Mouse (Mus musculus) embryonic facial prominence, embryonic 10.5 days (tissue): ENCODE measurements around the gene Aagab. TPM values are rescaled to one million over a fixed set of nuclear protein-coding genes. Genes with fewer than 3 reads are reported as not detected.
A peak's percentile ranks its signal among the peaks of the same experiment; 100 is the strongest.

Source experiments
- DNase-seq: peaks from one replicate; pipeline ENCODE4 v3.0.0-alpha.2; 2017; ENCODE audit warnings: low spot score
- H3K27ac ChIP-seq: fragments of 300-500 bp; sonication (generic); replicated peaks from 2 replicates; pipeline ENCODE4 v1.5.1; 2016; ENCODE audit warnings: mild to moderate bottlenecking
- H3K27me3 ChIP-seq: fragments of 300-500 bp; sonication (generic); replicated peaks from 2 replicates; pipeline ENCODE4 v1.6.1; 2016; ENCODE audit warnings: low read depth, mild to moderate bottlenecking; ENCODE audit not compliant: poor library complexity, severe bottlenecking
- H3K36me3 ChIP-seq: fragments of 300-500 bp; sonication (generic); replicated peaks from 2 replicates; pipeline ENCODE4 v1.6.1; 2016; ENCODE audit warnings: mild to moderate bottlenecking, moderate library complexity
- H3K4me1 ChIP-seq: fragments of 300-500 bp; sonication (generic); 2 replicates; pipeline ENCODE4 v1.6.1; 2016
- H3K4me3 ChIP-seq: fragments of 300-500 bp; sonication (generic); 2 replicates; pipeline ENCODE4 v1.5.1; 2016; ENCODE audit warnings: mild to moderate bottlenecking, moderate library complexity
- H3K9me3 ChIP-seq: fragments of 300-500 bp; sonication (generic); 2 replicates; pipeline ENCODE4 v1.6.1; 2016; ENCODE audit warnings: mild to moderate bottlenecking
- WGBS: fragments of 180-500 bp; shearing (Covaris S2); methylation state at CpG from one replicate; pipeline ENCODE4 v1.1.7; 2016; 5-methylcytosine and 5-hydroxymethylcytosine counted together
- polyA plus RNA-seq: library from polyadenylated mRNA; unstranded; fragments of >200 nt; fragmentation: Nextera tagmentation; extraction: Ambion mirVana; gene quantifications from 2 replicates; pipeline ENCODE4 v1.2.1, GENCODE M21; 2016

The Aagab gene
- polyA plus RNA-seq, 1 experiment from 2014 or later = 37.4 TPM

DNA sequence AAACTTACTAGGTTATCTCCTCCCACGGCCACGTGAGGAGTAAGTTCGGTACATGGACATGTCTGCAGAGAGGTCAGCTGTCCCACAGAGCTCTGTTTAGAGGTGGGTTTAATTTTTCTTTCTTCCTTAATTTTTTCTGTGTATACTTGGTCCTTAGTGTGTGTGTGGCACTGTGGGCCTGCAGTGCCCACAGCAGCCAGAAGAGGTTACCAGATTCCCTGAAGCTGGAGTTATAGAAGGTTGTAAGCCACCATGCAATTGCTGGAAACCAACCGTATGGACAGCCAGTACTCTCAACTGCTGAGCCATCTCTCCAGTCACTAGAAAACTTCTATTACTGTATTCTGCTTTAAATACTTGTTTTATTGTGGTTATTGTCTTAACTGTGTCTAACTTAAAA lies 29.6 kb downstream of the Aagab start:
- H3K4me3 ChIP-seq = no peak overlapping the region
- 94% methylated on average over 4 of the region's 4 CpGs for WGBS
- peaks cover 59% of the 10 kb centered on the region for H3K36me3 ChIP-seq
- no peak overlapping the region for H3K27ac ChIP-seq
- H3K27me3 ChIP-seq = no peaks in the 10 kb centered on the region
- H3K4me1 ChIP-seq = peaks cover 9% of the 10 kb centered on the region; the same call in 1 of the 2 replicates
- DNase-seq = no peak
- no peaks in the 10 kb centered on the region for H3K9me3 ChIP-seq

- Histone ChIP-seq H3K9me3 (no peaks in the 10 kb centered on the region), H3K4me3 (no peak overlapping the region), H3K27ac (no peak overlapping the region), H3K36me3 (peaks cover 59% of the 10 kb centered on the region), H3K27me3 (no peaks in the 10 kb centered on the region), H3K4me1 (peaks cover 9% of the 10 kb centered on the region; the same call in 1 of the 2 replicates)
- WGBS = 66% methylated on average over 11 of the region's 11 CpGs
- DNase-seq = no peak
These were observed 30.5 kb downstream of the Aagab start for GRCm38 (mm10) chr9:63632924-63633323.

DNA sequence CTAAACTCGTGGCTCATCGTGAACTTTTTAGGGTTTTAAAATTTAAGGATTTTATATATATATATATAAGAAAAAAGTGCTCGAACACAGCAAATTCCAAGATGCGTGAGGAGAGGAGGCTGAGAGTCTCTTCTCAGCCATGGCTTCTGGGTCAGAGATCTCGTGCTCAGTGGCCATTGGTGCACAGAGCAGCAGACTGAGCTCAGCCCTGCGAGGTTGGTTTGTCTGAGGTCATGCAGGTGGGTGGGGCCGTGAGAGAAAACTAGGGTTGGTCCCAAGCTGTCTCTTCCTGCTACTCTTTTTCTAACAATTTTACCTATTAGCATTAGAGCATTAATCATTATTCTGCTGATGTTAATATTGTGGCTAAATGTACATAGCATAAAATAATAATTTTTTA lies 30.9 kb downstream of the Aagab start:
- no peaks in the 10 kb centered on the region for H3K9me3 ChIP-seq
- DNase-seq = no peak
- WGBS = 78% methylated on average over 7 of the region's 7 CpGs
- peaks cover 59% of the 10 kb centered on the region for H3K36me3 ChIP-seq
- no peaks in the 10 kb centered on the region for H3K27me3 ChIP-seq
- no peak overlapping the region for H3K4me3 ChIP-seq
- H3K4me1 ChIP-seq = peaks cover 9% of the 10 kb centered on the region; the same call in 1 of the 2 replicates
- no peak overlapping the region for H3K27ac ChIP-seq

DNA sequence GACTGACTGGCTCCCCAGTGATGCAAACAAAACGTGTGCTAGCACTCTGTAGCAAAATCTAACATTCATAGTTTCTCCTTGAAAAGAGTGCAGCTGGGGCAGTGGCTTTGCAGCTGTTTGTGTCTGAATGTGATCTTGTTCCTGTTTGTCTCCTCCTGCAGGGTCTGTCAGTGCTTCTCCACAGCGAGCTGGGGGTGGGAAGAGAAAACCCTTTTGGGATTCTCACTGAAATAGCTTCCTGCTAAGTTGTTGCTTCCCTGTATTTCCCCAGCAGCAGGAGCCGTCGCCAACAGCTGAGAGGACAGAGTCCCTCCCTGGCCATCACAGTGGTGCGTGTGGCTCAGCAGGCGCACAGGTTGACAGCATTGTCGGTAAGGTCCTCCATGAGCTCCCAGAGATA lies 33.7 kb downstream of the Aagab start:
- H3K36me3 ChIP-seq = peaks cover 55% of the 10 kb centered on the region
- H3K9me3 ChIP-seq = no peaks in the 10 kb centered on the region
- 76% methylated on average over 7 of the region's 7 CpGs for WGBS
- DNase-seq = no peak
- H3K4me1 ChIP-seq = peaks cover 9% of the 10 kb centered on the region; the same call in 1 of the 2 replicates
- H3K27me3 ChIP-seq = no peaks in the 10 kb centered on the region
- H3K27ac ChIP-seq = no peak overlapping the region
- no peak overlapping the region for H3K4me3 ChIP-seq

DNA sequence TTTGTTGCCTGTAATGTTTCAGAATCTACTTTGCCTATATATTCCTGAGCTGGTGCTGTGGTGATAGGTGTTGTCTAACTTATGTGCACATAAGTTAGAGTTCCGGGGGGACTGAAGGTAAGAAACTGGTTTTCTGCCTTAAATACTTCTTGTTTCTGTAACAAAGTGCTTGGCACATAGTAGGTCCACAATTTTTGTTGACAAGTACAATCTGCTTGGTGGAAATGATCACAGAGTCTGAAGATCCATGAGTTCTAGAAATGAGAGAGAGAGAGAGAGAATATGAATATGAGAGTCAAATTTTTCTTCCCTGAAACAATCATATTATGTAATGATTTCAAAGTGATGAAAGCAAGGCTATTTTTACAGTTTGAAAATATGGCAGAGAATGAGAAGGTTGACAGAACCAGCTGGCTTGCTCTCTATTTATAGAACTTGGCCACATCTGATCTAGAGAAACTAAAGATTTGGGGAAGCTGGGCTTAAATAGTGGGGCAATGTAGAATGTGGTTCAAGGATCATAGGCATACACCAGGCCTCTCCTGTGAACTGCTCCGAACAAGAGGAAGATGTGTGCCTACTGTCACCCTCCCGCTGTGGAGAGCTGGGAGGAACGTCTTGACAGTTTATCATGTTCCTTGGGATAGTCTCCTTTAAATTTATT lies 39.7 kb downstream of the Aagab start:
- H3K4me3 ChIP-seq = no peak overlapping the region
- no peak overlapping the region for H3K27ac ChIP-seq
- H3K4me1 ChIP-seq = 0 out of 2 replicates have a peak, but pooled peaks cover 2% of the 10 kb centered on the region
- no peaks in the 10 kb centered on the region for H3K27me3 ChIP-seq
- WGBS = 92% methylated on average over 4 of the region's 4 CpGs
- H3K36me3 ChIP-seq = peaks cover 87% of the 10 kb centered on the region
- no peak for DNase-seq
- no peaks in the 10 kb centered on the region for H3K9me3 ChIP-seq

GRCm38 (mm10) chr9:63644011-63644410 lies 41.6 kb downstream of the Aagab start:
- no peak for DNase-seq
- Histone ChIP-seq H3K36me3 (peaks cover 90% of the 10 kb centered on the region), H3K27me3 (no peaks in the 10 kb centered on the region), H3K27ac (no peak overlapping the region), H3K9me3 (no peaks in the 10 kb centered on the region), H3K4me3 (no peak overlapping the region), H3K4me1 (0 out of 2 replicates have a peak, but pooled peaks cover 2% of the 10 kb centered on the region)
- 92% methylated on average over 6 of the region's 6 CpGs for WGBS

GRCm38 (mm10) chr9:63645084-63645483 lies 42.6 kb downstream of the Aagab start:
- Histone ChIP-seq H3K27ac (no peak overlapping the region), H3K4me1 (0 out of 2 replicates have a peak, but pooled peaks cover 2% of the 10 kb centered on the region), H3K9me3 (no peaks in the 10 kb centered on the region), H3K4me3 (no peak overlapping the region), H3K36me3 (peaks cover 92% of the 10 kb centered on the region), H3K27me3 (no peaks in the 10 kb centered on the region)
- no peak for DNase-seq
- WGBS = 90% methylated on average over 8 of the region's 8 CpGs

DNA sequence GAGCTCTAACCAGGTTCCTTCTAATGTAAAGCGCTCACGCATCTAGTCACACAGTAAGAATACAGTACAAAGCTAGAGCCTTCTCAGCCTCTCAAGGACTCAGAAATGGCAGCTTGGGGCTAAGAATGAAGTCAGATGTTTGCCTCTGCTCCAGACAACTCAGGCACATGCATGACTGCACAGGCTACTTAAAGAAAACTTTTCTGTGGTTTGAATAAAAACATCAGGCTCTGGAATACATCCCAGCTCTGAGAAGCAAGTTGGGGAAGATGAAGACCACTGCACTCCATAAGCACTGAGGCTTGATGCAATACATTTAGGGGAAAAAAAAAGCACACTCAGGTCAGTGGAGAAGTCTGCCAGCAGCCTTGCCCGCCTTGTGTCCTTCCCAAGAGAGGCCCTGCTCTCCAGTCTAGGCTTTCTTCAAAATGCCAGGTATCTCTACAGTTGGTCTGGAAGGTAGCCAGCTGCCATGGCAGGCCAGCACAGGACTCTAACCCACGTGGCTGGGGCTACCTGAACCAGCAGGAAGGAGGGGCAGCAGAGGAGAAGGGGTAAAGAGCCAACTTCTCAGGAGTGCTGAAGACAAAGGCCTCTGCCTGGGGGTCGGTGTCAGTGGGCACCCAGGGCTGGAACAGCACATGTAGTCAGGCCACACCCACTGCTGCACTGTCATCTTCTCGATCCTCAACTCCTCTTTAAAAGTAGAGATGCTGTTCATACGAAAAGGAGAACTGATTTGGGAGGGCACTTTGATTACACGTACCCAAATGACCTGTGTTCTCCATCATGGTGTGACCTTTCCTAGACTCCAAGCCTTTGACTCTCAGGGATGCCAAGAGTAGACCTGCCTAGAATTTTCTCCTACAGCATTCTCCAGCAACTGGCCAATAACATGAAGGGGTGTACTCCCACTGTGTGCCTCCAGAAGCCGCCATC lies 45.4 kb downstream of the Aagab start:
- no peak for DNase-seq
- Histone ChIP-seq H3K27me3 (no peaks in the 10 kb centered on the region), H3K27ac (no peak overlapping the region), H3K4me3 (no peak overlapping the region), H3K4me1 (0 out of 2 replicates have a peak, but pooled peaks cover 2% of the 10 kb centered on the region), H3K9me3 (no peaks in the 10 kb centered on the region), H3K36me3 (peaks cover 100% of the 10 kb centered on the region)
- WGBS = 86% methylated on average over 9 of the region's 9 CpGs

DNA sequence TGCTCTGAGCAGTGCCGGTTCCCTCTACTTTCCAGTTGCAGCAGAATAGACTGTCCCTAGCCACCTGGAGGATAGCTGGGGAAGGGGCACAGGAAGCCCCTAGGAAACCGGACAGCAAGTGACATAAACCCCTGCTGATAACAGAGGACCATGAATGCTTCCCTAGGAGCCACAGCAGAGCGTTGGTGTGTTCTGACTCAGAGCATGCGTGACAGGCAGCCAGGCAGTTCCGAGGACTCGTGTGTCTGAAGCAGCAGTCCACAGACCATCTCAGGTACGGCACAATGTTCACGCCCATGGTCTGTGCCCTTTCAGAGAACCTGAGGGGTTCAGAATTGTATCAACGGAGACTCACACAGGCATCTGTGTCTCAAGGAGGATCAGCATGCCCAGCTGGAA lies 46.1 kb downstream of the Aagab start:
- no peak overlapping the region for H3K27ac ChIP-seq
- WGBS = 87% methylated on average over 9 of the region's 9 CpGs
- no peak for DNase-seq

GRCm38 (mm10) chr9:63649841-63650545 lies 47.5 kb downstream of the Aagab start:
- Histone ChIP-seq H3K9me3 (no peaks in the 10 kb centered on the region), H3K27ac (no peak overlapping the region), H3K4me1 (peaks cover 15% of the 10 kb centered on the region), H3K36me3 (peaks cover 100% of the 10 kb centered on the region), H3K27me3 (no peaks in the 10 kb centered on the region), H3K4me3 (no peak overlapping the region)
- WGBS = 87% methylated on average over 8 of the region's 8 CpGs
- no peak for DNase-seq

More for the DNA sequence above, 46.1 kb downstream of the Aagab start:
- Histone ChIP-seq H3K27me3 (no peaks in the 10 kb centered on the region), H3K9me3 (no peaks in the 10 kb centered on the region), H3K4me1 (peaks cover 6% of the 10 kb centered on the region), H3K4me3 (no peak overlapping the region), H3K36me3 (peaks cover 100% of the 10 kb centered on the region)

GRCm38 (mm10) chr9:63650905-63651304 lies 48.4 kb downstream of the Aagab start:
- Histone ChIP-seq H3K4me1 (peaks cover 21% of the 10 kb centered on the region), H3K27me3 (no peaks in the 10 kb centered on the region), H3K36me3 (peaks cover 100% of the 10 kb centered on the region), H3K27ac (peak overlapping the region; percentile 10; the same call in 1 of the 2 replicates), H3K4me3 (no peak overlapping the region), H3K9me3 (no peaks in the 10 kb centered on the region)
- no peak for DNase-seq
- 89% methylated on average over 14 of the region's 14 CpGs for WGBS

DNA sequence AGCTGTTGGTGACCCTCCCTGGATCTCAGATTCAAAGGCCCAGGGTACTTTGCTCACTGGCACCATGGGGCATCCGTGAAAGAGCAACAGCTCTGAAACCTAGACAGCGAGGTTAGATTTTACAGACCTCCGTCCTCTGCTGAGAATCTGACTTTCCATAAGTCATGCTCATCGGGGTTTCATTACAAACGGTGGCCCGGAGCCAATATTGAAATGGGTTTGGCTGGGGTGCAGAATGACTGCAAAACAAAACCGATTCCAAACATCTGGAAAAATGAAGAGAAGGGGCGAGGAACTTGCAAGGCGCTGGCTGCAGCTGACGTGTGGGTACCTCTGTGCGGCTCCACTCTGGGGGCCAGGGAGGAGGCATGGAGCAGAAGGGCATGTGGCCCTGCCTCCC lies 49.1 kb downstream of the Aagab start:
- Histone ChIP-seq H3K9me3 (no peaks in the 10 kb centered on the region), H3K36me3 (peaks cover 96% of the 10 kb centered on the region), H3K4me1 (peaks cover 21% of the 10 kb centered on the region), H3K4me3 (no peak overlapping the region), H3K27ac (peak overlapping the region; percentile 10; the same call in 1 of the 2 replicates), H3K27me3 (no peaks in the 10 kb centered on the region)
- WGBS = 88% methylated on average over 11 of the region's 11 CpGs
- DNase-seq = no peak
